Mouse (Mus musculus): ENCODE data around the gene Adk. TPM values are rescaled to one million over a fixed set of nuclear protein-coding genes. Genes with fewer than 3 reads are reported as not detected.
"Not testable (repeated sequence)": the region's sequence is repeated elsewhere in the genome, so short reads cannot be mapped to it uniquely, and the experiment has no call there.

The Adk gene
- polyA plus RNA-seq, 1 experiment from 2014 or later, result 104 TPM

DNA sequence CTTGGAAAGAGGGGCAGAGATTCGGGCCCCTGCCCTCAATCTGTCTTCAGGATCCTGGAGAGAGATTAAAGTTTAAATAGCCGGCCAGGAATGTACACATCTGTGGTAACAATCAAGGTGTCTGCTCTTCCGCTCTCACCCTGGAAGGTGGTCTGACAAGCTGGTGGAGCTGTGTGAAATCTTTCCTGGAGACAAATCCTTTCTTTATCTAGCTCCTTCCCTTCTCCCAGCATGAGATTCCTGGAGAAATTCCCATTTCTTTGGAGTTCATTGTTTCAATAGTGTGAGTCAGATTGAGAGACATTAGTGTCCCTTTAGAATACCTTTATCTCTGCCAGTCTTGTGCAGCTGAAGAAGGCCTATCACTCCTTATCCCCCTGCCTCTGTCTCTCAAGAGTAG, 36.4 kb downstream of the Adk start:
- 40% methylated on average over 3 of the region's 3 CpGs for WGBS
- no peak overlapping the region for H3K4me3 ChIP-seq
- H3K4me1 ChIP-seq, result 0 out of 2 replicates have a peak, but pooled peaks cover 9% of the 10 kb centered on the region
- H3K27ac ChIP-seq, result no peak overlapping the region
- no peaks in the 10 kb centered on the region for H3K9me3 ChIP-seq (replicated peaks)
- 0 out of 2 replicates have a peak, but pooled peaks cover 3% of the 10 kb centered on the region for H3K36me3 ChIP-seq (ENCODE audit: poor library complexity, severe bottlenecking)
- H3K27me3 ChIP-seq, result no peaks in the 10 kb centered on the region
- no peak overlapping the region for H3K9ac ChIP-seq
- no peak overlapping the region for H3K4me2 ChIP-seq
- ATAC-seq, result no peak

DNA sequence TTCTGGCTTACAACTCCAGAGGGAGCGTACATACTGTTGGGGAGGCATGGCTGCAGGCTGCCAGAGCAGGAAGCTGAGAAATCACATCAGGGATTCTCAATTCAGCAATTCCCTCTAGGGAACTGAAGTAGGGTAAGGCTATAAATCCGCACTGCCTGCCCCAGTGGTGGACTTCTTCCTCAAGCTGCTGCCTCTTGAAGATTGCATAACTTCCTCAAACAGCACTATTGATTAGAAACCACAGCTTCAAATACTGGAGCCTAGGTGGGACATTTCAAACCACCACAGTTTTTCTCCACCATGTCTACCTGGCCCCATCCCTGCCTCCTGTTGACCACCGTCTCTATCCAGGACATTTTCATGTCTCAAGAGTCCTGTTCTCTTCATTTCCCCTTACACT, 38.0 kb downstream of the Adk start:
- no peak overlapping the region for H3K9ac ChIP-seq
- no peak overlapping the region for H3K4me3 ChIP-seq
- no peaks in the 10 kb centered on the region for H3K27me3 ChIP-seq
- H3K27ac ChIP-seq, result no peak overlapping the region
- 0 out of 2 replicates have a peak, but pooled peaks cover 3% of the 10 kb centered on the region for H3K36me3 ChIP-seq (ENCODE audit: poor library complexity, severe bottlenecking)
- H3K4me1 ChIP-seq, result 0 out of 2 replicates have a peak, but pooled peaks cover 9% of the 10 kb centered on the region
- H3K4me2 ChIP-seq, result no peak overlapping the region
- ATAC-seq, result no peak
- H3K9me3 ChIP-seq (replicated peaks), result no peaks in the 10 kb centered on the region
- 90% methylated on average over 3 of the region's 3 CpGs for WGBS

- Histone ChIP-seq H3K9me3 (replicated peaks) (no peaks in the 10 kb centered on the region), H3K36me3 (ENCODE audit: poor library complexity, severe bottlenecking) (0 out of 2 replicates have a peak, but pooled peaks cover 3% of the 10 kb centered on the region), H3K4me3 (no peak overlapping the region), H3K27ac (no peak overlapping the region), H3K4me2 (no peak overlapping the region), H3K4me1 (0 out of 2 replicates have a peak, but pooled peaks cover 9% of the 10 kb centered on the region), H3K9ac (no peak overlapping the region), H3K27me3 (no peaks in the 10 kb centered on the region)
- ATAC-seq, result no peak
- 94% methylated on average over 3 of the region's 3 CpGs for WGBS
These were observed 38.6 kb downstream of the Adk start for GRCm38 (mm10) chr14:21090930-21091486.

DNA sequence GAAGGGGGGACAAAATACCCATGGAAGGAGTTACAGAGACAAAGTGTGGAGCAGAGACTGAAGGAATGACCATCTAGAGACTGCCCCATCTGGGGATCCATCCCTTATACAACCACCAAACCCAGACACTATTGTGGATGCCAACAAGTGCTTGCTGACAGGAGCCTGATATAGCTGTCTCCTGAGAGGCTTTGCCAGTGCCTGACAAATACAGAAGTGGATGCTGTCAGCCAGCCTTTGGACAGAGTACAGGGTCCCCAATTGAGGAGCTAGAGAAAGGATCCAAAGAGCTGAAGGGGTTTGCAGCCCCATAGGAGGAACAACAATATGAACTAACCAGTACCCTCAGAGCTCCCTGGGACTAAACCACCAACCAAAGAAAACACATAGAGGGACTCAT, 41.8 kb downstream of the Adk start:
- not testable (repeated sequence) for H3K36me3 ChIP-seq (ENCODE audit: poor library complexity, severe bottlenecking); H3K9me3 ChIP-seq (replicated peaks); H3K4me1 ChIP-seq; H3K4me3 ChIP-seq; H3K4me2 ChIP-seq; H3K9ac ChIP-seq; H3K27ac ChIP-seq; H3K27me3 ChIP-seq; ATAC-seq

GRCm38 (mm10) chr14:21096279-21096678, 43.9 kb downstream of the Adk start:
- no peak overlapping the region for H3K4me2 ChIP-seq
- no peak overlapping the region for H3K27ac ChIP-seq
- H3K4me3 ChIP-seq, result no peak overlapping the region
- no peaks in the 10 kb centered on the region for H3K9me3 ChIP-seq (replicated peaks)
- no peaks in the 10 kb centered on the region for H3K27me3 ChIP-seq
- H3K9ac ChIP-seq, result no peak overlapping the region
- ATAC-seq, result no peak
- H3K36me3 ChIP-seq (ENCODE audit: poor library complexity, severe bottlenecking), result 0 out of 2 replicates have a peak, but pooled peaks cover 3% of the 10 kb centered on the region
- H3K4me1 ChIP-seq, result peaks cover 6% of the 10 kb centered on the region

DNA sequence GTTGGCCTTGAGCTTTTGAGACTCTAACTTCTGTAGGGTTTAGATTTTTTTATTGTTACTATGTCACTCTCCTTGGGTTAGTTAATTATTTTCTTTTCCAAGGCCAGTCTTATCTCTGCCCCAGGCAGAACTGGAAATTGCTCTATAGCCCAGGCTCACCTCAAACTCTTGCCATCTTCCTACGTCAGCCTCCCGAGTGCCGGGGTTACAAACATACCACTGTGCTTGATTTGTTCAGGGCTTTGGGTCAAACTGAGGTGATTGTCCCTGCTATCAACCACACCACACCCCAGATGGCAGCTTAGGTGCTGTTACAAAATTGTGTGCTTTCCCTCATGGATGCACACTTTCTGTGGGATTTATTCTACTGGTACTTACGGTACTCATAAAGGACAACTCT, 44.3 kb downstream of the Adk start:
- Histone ChIP-seq H3K9me3 (replicated peaks) (no peaks in the 10 kb centered on the region), H3K4me2 (no peak overlapping the region), H3K27me3 (no peaks in the 10 kb centered on the region), H3K4me1 (peaks cover 9% of the 10 kb centered on the region), H3K4me3 (no peak overlapping the region), H3K36me3 (ENCODE audit: poor library complexity, severe bottlenecking) (0 out of 2 replicates have a peak, but pooled peaks cover 3% of the 10 kb centered on the region), H3K27ac (no peak overlapping the region), H3K9ac (no peak overlapping the region)
- no peak for ATAC-seq
- WGBS, result 90% methylated on average over 4 of the region's 4 CpGs

GRCm38 (mm10) chr14:21099371-21099770, 47.0 kb downstream of the Adk start:
- Histone ChIP-seq H3K4me1 (peaks cover 9% of the 10 kb centered on the region), H3K9me3 (replicated peaks) (no peaks in the 10 kb centered on the region), H3K36me3 (ENCODE audit: poor library complexity, severe bottlenecking) (no peaks in the 10 kb centered on the region), H3K4me3 (no peak overlapping the region), H3K9ac (no peak overlapping the region), H3K4me2 (no peak overlapping the region), H3K27ac (no peak overlapping the region), H3K27me3 (no peaks in the 10 kb centered on the region)
- 83% methylated on average over 7 of the region's 7 CpGs for WGBS
- ATAC-seq, result no peak

DNA sequence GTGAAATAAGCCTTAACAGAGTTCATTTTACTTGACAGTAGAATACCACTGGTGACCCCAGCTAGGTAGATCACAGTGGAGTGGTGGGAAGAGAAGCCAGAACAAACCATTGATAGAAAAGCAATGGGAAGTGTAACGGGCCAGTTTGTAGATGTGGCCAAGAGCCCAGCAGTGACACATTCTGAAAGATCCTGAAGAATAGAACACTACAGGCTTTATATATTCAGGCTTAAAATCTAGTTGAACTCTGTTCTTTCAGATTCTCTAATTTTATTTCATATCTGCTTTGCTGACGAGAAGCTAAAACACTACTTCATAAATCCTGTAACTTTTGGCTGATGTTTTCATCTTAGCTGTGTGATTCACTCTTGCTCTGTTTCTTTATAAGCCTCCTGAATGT, 48.5 kb downstream of the Adk start:
- no peak overlapping the region for H3K4me3 ChIP-seq
- H3K4me1 ChIP-seq, result peaks cover 9% of the 10 kb centered on the region
- no peak for ATAC-seq
- H3K27me3 ChIP-seq, result no peaks in the 10 kb centered on the region
- 80% methylated on average over 2 of the region's 2 CpGs for WGBS
- H3K9ac ChIP-seq, result no peak overlapping the region
- H3K4me2 ChIP-seq, result no peak overlapping the region
- H3K9me3 ChIP-seq (replicated peaks), result no peaks in the 10 kb centered on the region
- H3K27ac ChIP-seq, result no peak overlapping the region
- no peaks in the 10 kb centered on the region for H3K36me3 ChIP-seq (ENCODE audit: poor library complexity, severe bottlenecking)

GRCm38 (mm10) chr14:21101562-21101961, 49.2 kb downstream of the Adk start:
- H3K9ac ChIP-seq, result no peak overlapping the region
- 51% methylated on average over 7 of the region's 7 CpGs for WGBS
- H3K27ac ChIP-seq, result no peak overlapping the region
- ATAC-seq, result no peak
- no peak overlapping the region for H3K4me3 ChIP-seq
- H3K4me1 ChIP-seq, result peaks cover 9% of the 10 kb centered on the region
- H3K9me3 ChIP-seq (replicated peaks), result no peaks in the 10 kb centered on the region
- H3K4me2 ChIP-seq, result no peak overlapping the region
- no peaks in the 10 kb centered on the region for H3K36me3 ChIP-seq (ENCODE audit: poor library complexity, severe bottlenecking)
- no peaks in the 10 kb centered on the region for H3K27me3 ChIP-seq

DNA sequence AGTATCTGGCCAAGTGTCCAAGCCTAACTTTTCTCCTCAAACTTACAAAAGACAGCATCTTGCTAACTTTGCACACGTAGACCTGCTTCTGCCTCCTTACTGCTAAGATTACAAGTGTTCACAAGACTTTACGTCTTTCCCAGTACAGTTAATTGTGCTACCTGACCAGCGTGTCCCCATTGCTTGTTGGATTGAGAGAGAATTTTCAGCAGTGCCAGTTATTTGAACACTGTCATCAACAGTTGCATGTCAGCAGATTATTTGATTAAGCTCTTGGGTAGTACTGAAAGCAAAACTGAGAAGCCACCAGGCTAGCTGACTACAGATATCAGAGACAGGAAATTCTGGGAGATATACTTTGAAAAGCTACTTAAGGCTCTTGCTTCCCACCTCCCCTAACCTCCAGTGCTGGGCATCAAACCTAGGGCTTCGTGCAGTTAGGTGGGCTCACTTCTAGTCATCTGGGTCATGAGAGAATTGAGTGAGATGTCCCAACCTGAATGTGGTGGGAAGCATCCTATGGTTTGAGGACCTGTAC, 50.4 kb downstream of the Adk start:
- no peak for ATAC-seq
- no peak overlapping the region for H3K27ac ChIP-seq
- 89% methylated on average over 4 of the region's 4 CpGs for whole genome bisulfite sequencing

GRCm38 (mm10) chr14:21105049-21105448, 52.7 kb downstream of the Adk start:
- Histone ChIP-seq H3K4me1 (peaks cover 9% of the 10 kb centered on the region), H3K27me3 (no peaks in the 10 kb centered on the region), H3K4me2 (no peak overlapping the region), H3K36me3 (ENCODE audit: poor library complexity, severe bottlenecking) (no peaks in the 10 kb centered on the region), H3K4me3 (no peak overlapping the region), H3K27ac (no peak overlapping the region), H3K9me3 (replicated peaks) (no peaks in the 10 kb centered on the region), H3K9ac (no peak overlapping the region)
- ATAC-seq, result no peak

More for the DNA sequence above, 50.4 kb downstream of the Adk start:
- no peaks in the 10 kb centered on the region for H3K27me3 ChIP-seq
- peaks cover 9% of the 10 kb centered on the region for H3K4me1 ChIP-seq
- H3K4me2 ChIP-seq, result no peak overlapping the region
- H3K4me3 ChIP-seq, result no peak overlapping the region
- H3K9me3 ChIP-seq (replicated peaks), result no peaks in the 10 kb centered on the region
- H3K9ac ChIP-seq, result no peak overlapping the region
- H3K36me3 ChIP-seq (ENCODE audit: poor library complexity, severe bottlenecking), result no peaks in the 10 kb centered on the region

- Histone ChIP-seq H3K4me1 (0 out of 2 replicates have a peak, but pooled peaks cover under 1% of the 10 kb centered on the region), H3K36me3 (ENCODE audit: poor library complexity, severe bottlenecking) (no peaks in the 10 kb centered on the region), H3K4me2 (no peak overlapping the region), H3K27me3 (no peaks in the 10 kb centered on the region), H3K4me3 (no peak overlapping the region), H3K9ac (no peak overlapping the region), H3K27ac (no peak overlapping the region), H3K9me3 (replicated peaks) (no peaks in the 10 kb centered on the region)
- ATAC-seq, result no peak
- 89% methylated on average over 8 of the region's 8 CpGs for WGBS
These were observed 54.2 kb downstream of the Adk start for GRCm38 (mm10) chr14:21106582-21106981.

DNA sequence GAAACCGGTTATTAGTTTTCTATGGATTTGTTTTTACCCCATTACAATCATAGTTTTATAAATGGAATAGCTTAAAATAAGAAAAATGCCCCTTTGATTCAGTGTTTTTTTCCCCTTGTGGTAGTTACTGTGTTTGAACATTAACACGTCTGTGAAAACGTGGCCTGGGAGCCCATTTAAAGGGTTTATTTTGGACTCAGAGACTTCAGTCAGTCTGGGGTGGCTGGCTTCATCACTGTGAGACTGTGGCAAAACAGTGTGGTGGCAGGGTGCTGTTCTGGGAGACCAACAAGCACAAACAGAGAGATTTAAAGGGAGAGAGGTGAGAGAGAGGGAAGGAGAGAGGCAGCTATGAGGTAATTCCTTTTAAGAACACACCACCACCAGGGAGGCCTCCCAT, 55.2 kb downstream of the Adk start:
- no peak overlapping the region for H3K9ac ChIP-seq
- H3K4me3 ChIP-seq, result no peak overlapping the region
- no peak overlapping the region for H3K4me2 ChIP-seq
- no peaks in the 10 kb centered on the region for H3K36me3 ChIP-seq (ENCODE audit: poor library complexity, severe bottlenecking)
- no peak for ATAC-seq
- H3K27ac ChIP-seq, result no peak overlapping the region
- no peaks in the 10 kb centered on the region for H3K27me3 ChIP-seq
- no peaks in the 10 kb centered on the region for H3K4me1 ChIP-seq
- 57% methylated on average over 3 of the region's 3 CpGs for WGBS
- no peaks in the 10 kb centered on the region for H3K9me3 ChIP-seq (replicated peaks)

Data from forebrain, embryonic 13.5 days (tissue).